Mouse (Mus musculus): ENCODE measurements around the gene Shbg.

DNA sequence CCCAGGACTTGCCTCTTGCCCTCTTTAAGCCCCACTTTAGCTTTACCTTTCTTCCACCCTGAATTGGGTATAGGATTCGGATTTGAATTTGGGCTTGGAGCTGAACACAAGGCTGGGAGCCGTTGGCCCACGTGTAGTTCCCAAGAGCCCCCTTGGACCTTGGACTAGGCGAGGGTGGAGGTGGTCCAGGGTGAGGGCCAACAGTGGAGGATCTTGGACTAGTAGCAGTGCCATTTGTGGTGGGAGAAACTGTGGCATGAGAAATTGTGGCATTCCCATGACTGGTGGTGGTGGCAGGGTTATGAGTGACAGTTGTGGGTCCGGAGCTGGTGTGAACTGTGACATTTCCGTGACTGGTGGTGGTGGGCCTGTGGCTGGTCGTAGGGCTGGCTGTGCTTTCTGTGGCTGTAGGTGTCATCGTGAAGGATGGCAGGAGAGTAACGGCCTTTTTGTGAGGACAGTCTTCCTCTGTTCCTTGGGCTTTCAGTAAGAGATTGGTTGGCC lies 47.8 kb upstream of the Shbg start:
- TF ChIP-seq CTCF (IDR thresholded peaks at IDR 0.05; ENCODE audit: extremely low read depth, insufficient read depth, low read length) (no peak), POLR2A (IDR thresholded peaks at IDR 0.05; ENCODE audit: extremely low read depth, insufficient read depth, low read length) (no peak)

Measured in cortical plate, adult 2 months (tissue).